Mouse (Mus musculus) lung, postnatal 10 days (tissue): Measurements from ENCODE around the gene Kcnc3.

Experiments
- DNase-seq: peaks from one replicate; pipeline ENCODE4 v3.0.0; 2021

Gene Kcnc3

DNA sequence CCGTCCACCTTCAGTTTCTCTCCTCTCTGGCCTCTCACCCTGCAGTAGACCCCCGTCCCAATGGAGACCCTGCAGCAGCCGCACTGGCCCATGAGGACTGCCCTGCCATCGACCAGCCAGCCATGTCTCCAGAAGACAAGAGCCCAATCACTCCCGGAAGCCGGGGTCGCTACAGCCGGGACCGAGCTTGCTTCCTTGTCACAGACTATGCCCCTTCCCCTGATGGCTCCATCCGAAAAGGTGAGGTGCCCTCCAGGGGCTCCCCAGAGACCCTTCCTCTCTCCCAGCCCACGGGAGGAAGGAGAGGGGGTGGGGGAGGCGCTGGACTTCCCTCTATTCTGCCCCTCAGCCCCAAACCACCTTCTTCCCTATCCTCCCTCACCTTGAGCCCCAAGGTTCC, 7.9 kb downstream of the Kcnc3 start:
- no peak for DNase-seq

GRCm38 (mm10) chr7:44600691-44601262, 10.3 kb downstream of the Kcnc3 start:
- no peak for DNase-seq

DNA sequence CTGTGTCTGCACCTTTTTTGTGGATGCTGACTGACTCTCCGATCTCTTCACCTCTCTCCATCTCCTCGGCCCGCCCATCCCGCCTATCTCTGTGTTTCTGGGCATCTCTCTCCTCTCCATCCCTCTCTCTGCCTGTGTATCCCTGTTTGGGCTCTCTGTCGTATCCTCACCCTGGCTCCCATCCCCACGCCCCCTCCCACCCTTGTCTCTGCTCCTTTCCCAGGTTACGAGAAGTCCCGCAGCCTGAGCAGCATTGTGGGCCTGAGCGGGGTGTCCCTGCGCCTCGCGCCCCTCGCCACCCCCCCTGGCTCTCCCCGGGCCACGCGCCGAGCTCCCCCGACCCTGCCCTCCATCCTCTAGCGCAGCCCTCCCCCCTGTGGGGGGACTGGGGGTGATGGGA, 11.2 kb downstream of the Kcnc3 start:
- DNase-seq: no peak

DNA sequence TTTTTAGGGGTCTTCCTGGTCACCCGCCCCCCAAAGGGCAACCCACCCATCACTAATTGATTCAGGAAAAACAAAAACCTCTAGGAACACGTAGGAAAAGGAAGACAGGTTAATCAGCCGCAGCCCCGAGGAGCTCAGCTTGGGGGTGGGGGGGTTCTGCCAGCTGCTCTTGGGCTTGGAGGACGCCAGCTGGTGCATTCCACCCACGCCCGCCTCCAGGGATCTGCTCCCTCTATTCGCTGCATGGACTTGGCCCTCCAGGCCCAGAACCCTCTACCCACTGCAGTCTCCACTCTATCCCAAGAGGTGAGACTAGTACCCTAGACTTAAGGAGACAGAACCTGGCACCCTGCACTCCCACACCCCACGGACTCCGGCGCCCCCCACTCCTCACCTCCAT, 12.0 kb downstream of the Kcnc3 start:
- DNase-seq: no peak

DNA sequence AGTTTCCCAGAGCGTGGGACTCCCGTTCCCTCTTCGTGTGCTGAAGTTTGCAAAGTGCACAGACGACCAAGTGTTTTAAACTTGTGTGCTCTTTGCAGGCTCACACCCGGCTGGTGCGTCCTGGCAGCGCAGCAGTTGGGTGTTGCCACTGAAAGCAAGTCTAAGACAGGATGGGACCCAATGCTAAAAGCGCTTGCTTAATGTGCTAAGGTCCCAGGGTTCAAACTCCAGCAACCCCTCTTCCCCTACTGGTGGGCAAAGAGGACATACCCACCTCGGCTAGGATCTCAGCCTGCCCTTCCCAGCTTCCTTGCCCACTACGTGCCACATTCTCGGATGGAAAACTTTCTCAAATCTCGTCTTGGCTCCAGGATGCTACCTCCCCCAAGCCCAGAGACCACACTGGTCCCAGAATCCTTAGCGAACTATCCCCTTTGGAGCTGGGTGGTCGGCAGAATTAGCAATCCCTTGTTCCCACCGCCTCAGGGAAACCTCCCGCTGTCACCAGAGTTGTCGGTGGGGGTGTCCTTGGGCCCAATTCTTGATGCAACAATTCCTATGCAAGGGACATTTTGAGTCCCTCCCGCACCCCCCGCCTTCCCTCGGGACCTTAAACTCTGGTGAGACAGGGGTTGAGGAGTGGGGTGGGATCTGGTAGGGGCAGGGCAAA, 12.9 kb downstream of the Kcnc3 start:
- no peak for DNase-seq

DNA sequence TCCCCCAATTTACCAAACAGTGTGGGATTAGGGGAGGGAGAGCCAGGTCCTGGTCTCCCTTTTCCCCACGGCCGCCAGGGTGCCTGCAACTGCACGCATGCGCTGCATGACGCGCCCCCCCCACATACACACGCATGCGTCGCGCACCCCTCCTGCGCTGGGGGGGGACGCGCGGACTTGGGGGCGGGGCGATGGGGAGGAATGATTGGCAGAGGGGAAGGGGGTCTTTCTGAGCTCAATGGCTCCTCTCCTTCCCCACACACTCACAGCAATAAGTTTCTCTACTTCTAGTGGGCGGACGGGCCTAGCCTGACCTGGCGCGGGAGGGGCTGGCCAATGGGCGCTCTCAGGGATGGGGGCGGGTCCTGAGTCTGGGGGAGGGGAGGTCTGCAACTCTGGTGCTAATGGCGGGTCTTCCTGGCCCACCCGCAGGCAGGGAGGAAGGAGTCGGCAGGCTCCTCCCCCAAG, 13.7 kb downstream of the Kcnc3 start:
- DNase-seq: peak; percentile 29

- no peak for DNase-seq
Observed at GRCm38 (mm10) chr7:44604619-44605018, 14.2 kb downstream of the Kcnc3 start.

DNA sequence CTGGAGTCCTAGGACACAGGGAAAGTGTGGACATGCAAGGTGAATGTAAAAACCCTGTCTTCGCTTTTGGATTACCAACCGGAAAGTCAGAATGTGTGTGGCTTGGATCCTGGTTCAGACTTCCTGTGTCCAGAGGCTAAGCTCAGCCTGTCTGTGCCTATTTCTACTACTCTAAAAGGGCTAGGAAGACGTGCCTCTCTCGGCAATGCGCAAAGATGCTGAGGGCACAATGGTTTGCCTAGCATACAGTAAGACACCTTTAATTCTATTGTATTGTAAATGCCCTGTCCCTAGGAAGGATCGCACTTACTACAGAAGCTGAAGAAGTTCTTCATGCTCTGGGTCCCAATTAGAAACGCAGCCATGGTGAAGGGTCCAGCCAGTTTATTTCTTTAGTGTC, 15.0 kb downstream of the Kcnc3 start:
- DNase-seq: no peak

- DNase-seq: peak; percentile 72
Observed at GRCm38 (mm10) chr7:44606171-44606901, 15.9 kb downstream of the Kcnc3 start.

- no peak for DNase-seq
Observed at GRCm38 (mm10) chr7:44612192-44612591, 21.7 kb downstream of the Kcnc3 start.

DNA sequence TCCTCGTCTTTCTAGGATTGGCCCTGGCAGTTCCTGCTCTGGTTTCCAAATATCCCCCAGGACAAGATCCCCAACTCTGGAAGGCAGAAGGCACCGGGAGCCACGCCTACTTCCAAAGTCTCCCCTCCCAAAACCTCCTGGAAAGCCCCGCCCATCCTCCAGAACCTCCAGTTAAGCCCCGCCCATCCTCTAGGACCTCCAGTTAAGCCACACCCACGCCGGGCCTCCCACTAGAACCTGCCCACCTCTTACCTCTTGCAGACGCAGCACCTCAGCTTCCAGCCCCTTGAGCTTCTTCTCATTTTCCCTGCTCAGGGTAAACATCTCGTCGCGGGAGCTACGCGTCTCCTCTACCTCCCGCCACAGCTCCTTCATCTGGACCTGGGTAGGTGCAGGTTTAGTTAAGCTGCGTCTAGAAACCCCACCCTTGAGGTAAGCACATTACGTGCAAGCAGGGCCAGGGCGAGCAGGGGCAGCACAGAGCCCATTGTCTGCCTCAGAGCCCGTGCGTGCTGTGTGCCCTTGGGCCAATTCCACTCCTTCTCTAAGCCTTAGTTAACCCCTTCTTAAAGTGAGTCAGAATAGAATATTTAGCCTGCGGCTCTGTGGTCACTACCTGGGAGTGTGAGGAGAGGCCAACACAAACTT, 23.7 kb downstream of the Kcnc3 start:
- peak; percentile 57 for DNase-seq

DNA sequence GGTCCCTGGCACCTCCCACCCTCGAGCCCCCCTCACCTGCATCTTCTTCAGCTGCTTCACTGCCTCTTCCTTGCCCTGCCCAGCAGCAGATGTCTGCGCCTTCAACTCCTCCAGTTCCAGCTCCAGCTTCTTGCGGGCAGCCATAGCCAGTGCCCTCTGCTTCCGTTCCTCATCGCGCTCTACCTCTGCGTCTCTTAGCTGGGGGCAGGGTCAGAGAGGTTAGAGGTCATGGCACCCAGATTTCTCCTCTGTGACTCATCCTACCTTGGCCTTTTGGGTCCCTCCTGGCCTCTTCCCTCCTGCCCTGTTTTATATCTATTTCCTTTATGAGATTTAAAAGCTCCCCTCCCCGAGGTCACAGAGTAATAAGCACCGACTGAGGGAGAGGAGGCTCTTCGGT, 24.8 kb downstream of the Kcnc3 start:
- no peak for DNase-seq

DNA sequence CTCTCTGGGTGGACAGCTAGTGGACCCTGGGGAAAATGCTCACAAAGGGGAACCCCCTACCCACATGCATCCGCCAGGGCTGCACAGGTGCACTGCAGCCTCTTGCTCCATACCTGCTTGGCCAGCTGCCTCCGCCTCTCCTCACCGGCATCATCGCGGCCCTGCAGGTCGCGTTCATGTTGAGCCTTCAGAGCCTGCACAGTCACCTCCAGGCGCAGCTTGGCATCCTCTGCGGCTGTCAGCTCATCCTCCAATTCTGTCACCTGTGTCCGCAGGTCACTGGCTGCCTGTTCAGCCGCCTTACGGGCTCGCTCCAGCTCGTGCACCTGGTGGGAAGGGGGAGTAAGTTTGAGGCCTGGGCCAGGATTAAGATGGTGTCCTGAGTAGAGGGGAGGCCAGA, 25.5 kb downstream of the Kcnc3 start:
- DNase-seq: no peak

DNA sequence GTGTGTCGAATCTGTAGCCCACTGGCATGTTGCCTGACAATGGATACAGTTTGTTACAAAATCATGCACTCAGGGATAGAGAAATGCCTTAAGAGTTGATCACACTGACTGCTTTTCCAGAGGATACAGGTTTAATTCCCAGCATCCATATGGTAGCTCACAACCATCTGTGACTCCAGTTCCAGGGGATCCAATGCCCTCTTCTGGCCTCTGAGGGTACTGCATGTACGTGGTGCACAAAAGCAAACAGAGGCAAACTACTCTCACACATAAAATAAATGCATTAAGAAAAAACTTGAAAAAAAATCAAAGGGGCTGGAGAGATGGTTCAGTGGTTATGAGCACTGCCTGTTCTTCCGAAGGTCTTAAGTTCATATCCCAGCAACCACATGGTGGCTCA, 26.6 kb downstream of the Kcnc3 start:
- DNase-seq: no peak

GRCm38 (mm10) chr7:44623714-44624542, 33.5 kb downstream of the Kcnc3 start:
- no peak for DNase-seq

GRCm38 (mm10) chr7:44624543-44624826, 34.0 kb downstream of the Kcnc3 start:
- DNase-seq: no peak

DNA sequence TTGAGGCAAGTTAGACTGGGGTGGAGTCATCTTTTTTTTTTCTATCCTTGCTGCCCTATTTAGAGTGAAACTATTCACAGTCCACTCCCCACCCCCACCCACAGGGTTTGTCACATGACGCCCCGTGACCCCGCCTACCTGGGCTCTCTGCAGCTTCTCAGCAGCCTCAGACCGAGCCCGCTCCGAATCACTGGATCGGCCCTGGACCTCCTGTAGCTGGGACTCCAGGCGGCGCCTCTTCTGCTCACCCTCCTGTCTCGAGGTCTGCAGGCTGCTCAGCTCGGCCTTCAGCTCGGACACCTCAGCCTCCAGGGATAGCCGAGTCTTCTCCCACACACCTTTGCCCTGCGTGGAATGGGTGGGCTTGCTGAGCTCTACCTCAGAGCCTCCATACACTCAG, 34.4 kb downstream of the Kcnc3 start:
- DNase-seq: no peak

DNA sequence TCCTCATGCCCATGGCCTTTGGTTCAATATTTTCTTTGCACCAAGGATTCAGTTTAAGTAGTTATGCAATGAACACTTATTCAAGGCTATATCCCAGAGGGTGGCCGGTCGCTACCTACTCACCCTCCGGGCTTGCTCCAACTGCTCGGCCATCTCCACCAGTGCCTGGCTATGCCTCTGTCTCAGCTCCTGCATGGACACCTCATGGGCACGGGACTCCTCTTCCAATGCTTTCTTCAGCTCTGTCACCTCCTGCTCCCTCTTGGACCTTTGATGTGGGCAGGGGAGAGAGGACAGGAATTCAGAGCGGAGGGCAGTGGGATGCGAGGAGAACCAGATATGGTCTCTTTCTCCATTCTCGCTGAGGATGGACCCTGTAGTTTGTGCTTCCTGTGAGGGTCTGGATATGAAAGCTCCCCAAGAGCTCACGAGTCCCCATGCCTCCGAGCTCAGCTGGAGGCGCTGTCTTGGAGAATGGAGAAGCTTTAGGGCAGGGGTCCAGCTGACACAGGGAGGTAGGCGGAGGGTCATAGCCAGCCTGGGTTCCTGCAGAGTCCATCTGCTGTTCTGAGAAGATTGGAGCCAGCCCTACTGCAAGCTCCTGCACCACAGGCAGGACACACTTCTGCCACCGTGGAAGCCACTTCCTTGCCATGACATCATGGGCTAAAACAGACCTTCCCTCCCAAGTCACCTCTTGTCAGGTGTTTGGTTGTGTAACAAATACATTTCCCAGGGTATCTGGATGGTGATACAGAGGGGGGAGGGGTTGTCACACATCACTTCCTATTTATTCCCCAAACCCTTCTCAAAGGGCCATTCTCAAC, 35.0 kb downstream of the Kcnc3 start:
- DNase-seq: no peak

DNA sequence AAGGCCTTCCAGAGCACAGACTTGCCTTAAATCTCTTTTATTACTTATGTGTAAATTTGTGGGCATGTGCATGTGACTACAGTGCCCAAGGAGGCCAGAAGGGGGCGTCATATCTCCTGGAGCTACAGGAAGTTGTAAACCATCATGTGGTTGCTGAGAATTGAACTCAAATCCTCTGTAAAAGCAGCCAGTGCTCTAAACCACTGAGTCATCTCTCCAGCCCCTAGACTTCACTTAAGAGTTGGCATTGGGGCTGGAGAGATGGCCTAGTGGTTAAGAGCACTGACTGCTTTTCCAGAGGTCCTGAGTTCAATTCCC, 35.6 kb downstream of the Kcnc3 start:
- no peak for DNase-seq

DNA sequence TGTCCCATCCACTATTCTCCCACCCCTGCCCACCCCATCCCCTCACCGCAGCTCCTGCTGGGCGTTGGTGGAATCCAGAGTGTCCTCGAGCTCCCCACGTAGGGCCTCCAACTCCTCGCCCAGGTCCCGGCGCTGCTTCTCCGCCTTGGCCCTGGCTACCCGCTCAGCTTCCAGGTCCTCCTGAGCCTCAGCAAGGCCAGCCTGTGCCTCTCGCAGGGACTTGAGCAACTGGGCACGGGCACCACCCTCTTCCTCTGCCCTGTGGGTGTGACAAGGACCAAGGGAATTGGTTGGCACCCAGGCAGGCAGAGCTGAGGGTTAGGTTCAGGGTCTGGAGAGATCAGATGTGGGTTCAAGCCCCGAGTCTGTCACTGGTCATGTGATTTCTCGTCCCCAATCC, 36.5 kb downstream of the Kcnc3 start:
- no peak for DNase-seq

GRCm38 (mm10) chr7:44628402-44629034, 38.1 kb downstream of the Kcnc3 start:
- DNase-seq: no peak

DNA sequence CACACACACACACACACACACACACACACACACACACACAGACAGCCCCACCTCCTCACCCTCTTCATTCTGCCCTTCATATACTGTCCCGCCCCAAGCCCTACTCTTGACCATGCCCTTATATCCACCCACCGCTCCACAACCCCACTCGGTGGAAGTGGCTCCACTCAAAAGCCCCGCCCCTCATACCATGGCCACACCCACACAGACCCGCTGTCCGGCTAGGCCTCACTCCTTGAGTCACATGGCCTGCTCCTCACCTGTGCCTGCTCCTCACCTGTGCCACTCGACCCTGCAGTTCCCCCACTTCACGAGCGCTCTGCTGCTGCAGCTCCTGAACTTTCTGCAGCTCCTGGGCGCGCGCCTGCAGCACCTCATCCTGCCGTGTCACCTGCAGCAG, 40.0 kb downstream of the Kcnc3 start:
- DNase-seq: peak; percentile 81
